Mouse (Mus musculus) liver, embryonic 14.5 days (tissue): ENCODE results near the gene Sufu.

Source experiments
- CTCF ChIP-seq: IDR thresholded peaks from 2 replicates; pipeline ENCODE4 v1.5.1; 2016; ENCODE audit warnings: antibody characterized with exemption, low read depth, control low read depth
- EP300 ChIP-seq: IDR thresholded peaks from 2 replicates; pipeline ENCODE4 v1.6.1; 2016; ENCODE audit warnings: antibody characterized with exemption, low read depth

DNA sequence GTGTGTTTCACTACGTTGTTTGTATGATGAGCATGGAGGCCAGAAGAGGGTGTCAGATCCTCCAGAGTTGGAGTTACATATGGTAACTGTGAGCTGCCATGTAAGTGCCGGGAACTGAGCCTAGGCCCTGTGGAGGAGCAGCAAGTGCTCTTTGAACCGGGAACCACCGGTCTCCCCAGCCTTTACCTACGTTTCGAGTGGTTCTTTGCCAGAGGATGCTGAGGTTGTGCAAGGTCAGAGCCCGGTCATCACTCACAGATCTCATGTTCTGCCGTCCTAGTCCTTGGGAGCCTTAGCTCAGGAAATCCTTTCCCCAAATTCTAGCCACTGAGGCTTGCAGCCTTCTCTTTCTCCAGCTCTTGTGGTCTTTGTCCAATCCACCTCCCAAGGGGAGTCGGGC, 37.5 kb downstream of the Sufu start:
- TF ChIP-seq CTCF (no peak), EP300 (no peak)
